Mouse (Mus musculus): ENCODE measurements around the gene Lcn2.

- no peak for TF ChIP-seq EP300 (IDR thresholded peaks at IDR 0.05; ENCODE audit: low read depth)
- no peak for TF ChIP-seq CTCF (IDR thresholded peaks at IDR 0.05; ENCODE audit: low read depth)
These were observed 2.8 kb upstream of the Lcn2 start for GRCm38 (mm10) chr2:32390871-32391270.
